Mouse (Mus musculus): ENCODE measurements around the gene Pml.

GRCm38 (mm10) chr9:58274626-58275025 lies 25.0 kb upstream of the Pml start:
- TF ChIP-seq CTCF (IDR thresholded peaks at IDR 0.05; ENCODE audit: low read depth, low read length) (no peak), POLR2AphosphoS5 (IDR thresholded peaks at IDR 0.05; ENCODE audit: insufficient replicate concordance, low read depth, low read length) (no peak), GATA1 (IDR thresholded peaks at IDR 0.05; ENCODE audit: borderline replicate concordance, low read length) (no peak), GATA2 (IDR thresholded peaks at IDR 0.05; ENCODE audit: borderline replicate concordance, low read depth, low read length) (no peak)

Data from G1E (cell line).